Mouse (Mus musculus) left cerebral cortex, postnatal 14 days (tissue): ENCODE data around the gene Tcp10c. TPM values are rescaled to one million over a fixed set of nuclear protein-coding genes. Genes with fewer than 3 reads are reported as not detected.
"Not testable (repeated sequence)": the region's sequence is repeated elsewhere in the genome, so short reads cannot be mapped to it uniquely, and the experiment has no call there.

Experiments
- DNase-seq, 2 experiments: peaks; one replicate each; pipeline ENCODE4 v3.0.0; 2021 to 2022; ENCODE audit warnings: low spot score in 2 of 2, mixed read lengths in 1 of 2
- intact Hi-C: fragments of 180-260 bp; cut with DNase I; formaldehyde crosslinking; loops from one replicate; pipeline ENCODE4 v1.15.1; 2025
- total RNA-seq, 2 experiments: library from RNA; stranded (reverse); gene quantifications; 2 replicates each; pipeline ENCODE4 v1.2.3; 2021

The Tcp10c gene
- total RNA-seq, 2 experiments from 2014 or later, result not detected

DNA sequence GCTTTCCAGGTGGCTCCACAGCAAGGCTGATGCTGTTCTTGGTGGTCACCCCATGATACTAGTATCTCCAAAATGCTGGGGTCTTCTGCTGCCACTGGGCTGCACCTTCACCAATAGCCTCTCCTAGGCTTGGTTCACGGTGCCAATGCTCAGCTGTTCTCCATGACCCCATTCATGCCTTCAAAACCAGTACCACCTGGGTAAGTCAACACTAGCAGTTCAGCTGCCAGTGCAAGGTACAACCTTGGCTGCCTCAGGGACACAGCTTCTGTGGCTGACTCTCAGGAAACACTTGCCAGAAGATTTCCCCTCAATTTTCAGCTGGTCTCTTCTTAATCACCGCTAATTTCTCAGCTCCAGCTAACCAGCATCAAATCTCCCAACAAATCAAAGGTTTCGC, 24.0 kb downstream of the Tcp10c start:
- intact Hi-C loops, DNase-seq: not testable (repeated sequence)

DNA sequence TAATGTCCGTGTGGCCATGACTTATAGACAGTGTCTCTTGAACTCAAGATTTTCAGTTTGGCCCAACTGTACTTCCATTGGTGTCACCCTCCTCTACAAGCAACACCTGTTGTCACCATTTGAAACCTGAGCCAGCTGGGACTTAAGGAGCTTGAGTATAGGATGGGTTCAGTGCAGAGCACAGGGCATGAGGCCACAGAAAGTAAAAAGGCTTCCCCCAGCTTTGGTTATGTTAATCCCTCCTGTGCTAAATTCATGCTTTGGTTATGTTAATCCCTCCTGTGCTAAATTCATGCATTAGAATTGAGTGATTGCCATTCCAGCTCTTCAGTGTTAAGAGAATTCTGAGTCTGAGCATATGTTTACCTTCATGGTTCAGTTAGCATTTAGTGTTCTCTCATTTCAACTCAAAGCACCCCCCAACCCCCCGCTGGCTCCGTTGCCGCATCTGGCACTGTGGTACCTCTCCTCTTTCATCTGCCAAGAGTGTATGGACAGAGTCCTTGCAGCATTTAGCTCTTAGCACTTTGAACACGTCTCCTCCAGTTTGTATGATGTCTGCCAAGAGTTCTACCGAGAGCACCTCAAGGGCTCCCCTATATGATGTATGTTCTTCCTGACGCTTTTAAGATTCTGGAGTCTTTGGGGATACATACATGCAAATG, 25.7 kb downstream of the Tcp10c start:
- intact Hi-C loops, DNase-seq: not testable (repeated sequence)

DNA sequence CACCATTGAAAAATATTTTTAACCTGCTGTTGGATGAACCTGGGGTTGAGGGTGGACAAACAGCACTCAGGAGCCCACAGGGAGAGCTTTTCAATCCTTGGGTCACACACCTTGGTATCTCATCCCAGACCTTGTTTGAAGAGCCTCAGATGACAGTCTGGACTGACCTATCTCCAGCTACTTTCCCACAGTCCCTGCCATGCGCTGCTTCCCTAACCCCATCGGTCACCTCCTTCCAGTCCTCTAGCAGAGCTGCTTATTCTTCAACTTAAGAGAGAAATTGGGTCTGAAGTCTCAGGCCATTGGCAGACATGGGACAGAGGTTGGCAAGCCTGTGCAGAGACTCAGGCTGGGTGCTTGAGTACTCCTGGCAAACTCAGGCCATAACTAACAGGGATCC, 26.9 kb downstream of the Tcp10c start:
- DNase-seq, intact Hi-C loops: not testable (repeated sequence)

DNA sequence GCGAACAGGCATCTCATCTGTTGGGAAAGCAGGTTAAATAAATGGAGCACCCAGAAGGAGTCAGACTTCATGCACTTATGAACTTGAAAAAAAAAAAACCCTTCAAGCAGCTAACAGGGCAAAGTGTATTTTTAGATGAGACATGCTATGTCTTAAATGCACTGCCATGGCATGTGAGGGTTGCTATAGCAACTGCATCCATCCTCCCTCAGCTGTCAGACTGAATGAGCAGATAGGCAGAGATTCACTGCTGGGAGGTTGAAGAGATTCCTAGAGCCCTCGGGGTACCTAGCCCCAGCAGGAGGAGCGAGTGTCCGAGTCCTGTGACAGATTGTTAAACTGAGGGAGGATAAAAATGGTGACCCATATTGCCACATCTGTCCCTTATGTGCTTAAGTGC, 36.6 kb downstream of the Tcp10c start:
- DNase-seq, intact Hi-C loops: not testable (repeated sequence)

DNA sequence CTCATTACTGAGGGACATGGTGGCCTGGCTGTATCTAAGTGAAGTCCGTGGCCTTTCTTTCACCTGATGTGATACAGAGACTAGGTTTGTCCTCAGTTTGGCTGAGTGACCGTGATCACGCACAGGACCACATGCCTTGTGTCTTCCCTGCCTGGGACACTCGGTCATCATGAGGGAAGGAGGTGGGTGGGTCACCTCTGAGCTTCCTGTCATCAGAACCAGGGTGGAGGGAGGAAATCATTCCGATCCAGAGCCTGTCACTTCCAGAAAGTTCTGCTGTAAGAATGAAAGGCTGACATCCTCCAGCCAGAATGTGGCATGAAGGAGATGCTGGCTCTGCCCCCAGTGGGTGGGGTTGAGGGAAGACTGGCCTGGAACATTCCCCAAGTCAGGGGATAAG, 45.6 kb downstream of the Tcp10c start:
- intact Hi-C loops, DNase-seq: not testable (repeated sequence)

DNA sequence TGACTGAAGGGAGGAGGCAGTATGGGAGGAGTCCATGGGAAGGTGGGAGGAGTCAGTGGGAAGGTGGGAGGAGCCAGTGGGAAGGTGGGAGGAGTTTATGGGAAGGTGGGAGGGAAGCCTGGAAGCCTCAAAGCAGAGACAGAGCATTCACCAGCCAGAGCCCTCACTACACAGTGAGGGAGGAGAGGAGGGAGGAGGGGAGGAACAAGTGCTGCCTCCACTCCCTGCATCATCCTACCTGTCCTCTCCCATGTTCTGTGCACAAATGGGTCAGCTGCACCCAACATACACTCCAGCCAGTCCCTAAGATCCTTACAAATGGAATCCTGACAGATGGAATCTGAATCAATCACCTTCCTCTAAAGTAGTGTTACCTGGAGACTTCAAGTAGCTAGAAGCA, 47.7 kb downstream of the Tcp10c start:
- intact Hi-C loops, DNase-seq: not testable (repeated sequence)

DNA sequence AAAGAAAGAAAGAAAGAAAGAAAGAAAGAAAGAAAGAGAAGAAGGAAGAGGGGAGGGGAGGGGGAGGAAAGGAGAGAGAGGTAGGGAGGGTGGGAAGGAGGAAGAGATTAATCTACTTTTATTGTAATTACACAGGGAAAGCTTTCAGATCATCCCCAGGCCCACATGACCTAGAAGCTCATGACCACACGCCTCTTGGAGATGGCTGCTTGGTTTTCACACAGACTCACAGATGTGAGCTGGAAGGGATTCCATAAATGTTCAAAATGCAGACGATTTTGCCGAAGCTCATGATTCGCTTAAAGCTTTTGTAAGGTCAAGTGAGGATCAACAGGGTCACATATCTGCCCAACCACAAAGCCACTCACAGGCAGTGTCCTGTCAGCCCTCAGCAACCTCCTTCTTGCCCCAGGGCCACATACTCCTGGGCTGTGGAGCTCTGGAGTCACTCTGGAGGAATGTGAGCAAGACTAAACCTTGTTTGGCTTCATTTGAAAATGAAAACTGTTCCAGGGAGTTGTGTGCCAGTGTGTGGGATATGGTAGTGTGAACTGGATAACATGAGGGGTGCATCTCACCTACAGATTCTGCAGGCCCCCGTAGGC, 49.3 kb downstream of the Tcp10c start:
- DNase-seq, intact Hi-C loops: not testable (repeated sequence)

DNA sequence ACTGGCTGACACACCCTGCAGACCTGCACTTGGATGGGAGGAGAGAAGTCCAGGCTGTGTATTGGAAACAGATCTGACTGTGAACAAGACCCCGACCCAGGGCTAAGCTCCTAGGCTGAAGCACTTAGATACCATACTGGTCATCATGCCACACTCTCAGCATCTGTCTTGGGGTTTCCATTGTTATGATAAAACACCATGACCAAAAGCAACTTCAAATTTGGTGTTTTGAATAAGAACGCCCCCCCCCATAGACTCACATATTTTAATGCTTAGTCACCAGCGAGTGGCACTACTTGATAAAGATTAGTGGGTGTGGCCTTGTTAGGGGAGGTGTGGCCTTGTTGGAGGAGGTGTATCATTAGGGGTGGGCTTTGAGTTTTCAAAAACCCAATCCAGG, 51.7 kb downstream of the Tcp10c start:
- intact Hi-C loops, DNase-seq: not testable (repeated sequence)

DNA sequence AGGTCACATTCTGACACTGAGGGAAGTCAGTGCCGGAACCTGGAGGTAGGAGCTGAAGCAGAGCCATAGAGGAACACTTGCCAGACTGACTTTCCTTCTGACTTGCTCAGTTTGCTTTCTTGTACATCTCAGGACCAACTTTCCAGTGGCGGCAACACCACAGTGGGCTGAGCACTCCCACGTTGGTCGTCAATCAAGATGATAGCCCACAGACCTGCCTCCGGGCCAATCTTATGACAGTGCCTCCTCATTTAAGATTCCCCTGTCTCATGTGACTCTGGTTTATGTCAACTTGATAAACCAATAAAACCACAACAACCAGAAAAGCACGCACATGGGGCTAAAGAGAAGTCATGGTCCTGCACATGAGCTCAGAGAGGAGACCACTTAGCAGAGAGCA, 52.3 kb downstream of the Tcp10c start:
- intact Hi-C loops, DNase-seq: not testable (repeated sequence)

DNA sequence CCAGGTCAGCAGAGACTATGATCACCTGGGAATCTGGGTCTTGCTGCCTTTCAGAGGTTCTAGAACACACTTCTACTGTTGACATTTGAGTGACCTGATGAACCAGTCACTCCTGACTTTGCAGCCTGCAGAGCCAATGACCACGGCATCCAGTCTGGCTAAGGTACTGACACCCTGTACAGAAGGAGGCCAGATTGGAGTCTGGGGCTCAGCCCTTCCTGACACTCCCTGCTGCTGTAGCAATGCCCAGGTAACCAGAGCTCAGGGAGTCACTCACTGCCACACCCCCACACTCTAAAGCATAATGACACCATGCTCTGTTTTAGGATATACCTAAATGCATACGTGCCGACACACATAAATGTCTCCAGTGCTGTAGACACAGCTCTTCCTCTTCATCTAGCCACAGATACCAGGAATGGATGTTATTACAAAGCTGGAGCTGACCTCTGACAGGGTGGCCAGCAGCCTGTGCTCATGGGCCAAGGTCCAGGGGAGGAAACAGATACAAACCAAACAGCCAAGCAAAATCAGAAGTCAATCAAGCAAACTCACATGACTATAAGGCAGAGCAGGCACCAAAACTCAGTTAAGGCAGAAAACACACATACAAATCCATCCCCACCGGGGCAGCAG, 53.4 kb downstream of the Tcp10c start:
- intact Hi-C loops, DNase-seq: not testable (repeated sequence)

DNA sequence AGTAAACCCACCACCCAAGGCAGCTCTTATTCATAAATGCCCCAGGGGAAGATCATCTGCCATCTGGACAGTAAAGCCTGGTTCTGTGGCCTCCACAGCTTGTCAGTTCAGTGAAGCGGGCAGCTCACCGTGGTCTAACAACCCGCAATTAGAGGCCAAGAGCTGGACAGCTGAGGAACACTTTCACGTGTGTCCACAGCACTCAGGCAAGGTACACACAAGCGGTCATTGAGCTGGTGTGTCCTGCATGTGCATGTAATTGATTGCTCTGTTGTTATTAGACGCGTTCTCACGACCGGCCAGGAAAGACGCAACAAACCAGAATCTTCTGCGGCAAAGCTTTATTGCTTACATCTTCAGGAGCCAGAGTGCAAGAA, 53.9 kb downstream of the Tcp10c start:
- intact Hi-C loops, DNase-seq: not testable (repeated sequence)

DNA sequence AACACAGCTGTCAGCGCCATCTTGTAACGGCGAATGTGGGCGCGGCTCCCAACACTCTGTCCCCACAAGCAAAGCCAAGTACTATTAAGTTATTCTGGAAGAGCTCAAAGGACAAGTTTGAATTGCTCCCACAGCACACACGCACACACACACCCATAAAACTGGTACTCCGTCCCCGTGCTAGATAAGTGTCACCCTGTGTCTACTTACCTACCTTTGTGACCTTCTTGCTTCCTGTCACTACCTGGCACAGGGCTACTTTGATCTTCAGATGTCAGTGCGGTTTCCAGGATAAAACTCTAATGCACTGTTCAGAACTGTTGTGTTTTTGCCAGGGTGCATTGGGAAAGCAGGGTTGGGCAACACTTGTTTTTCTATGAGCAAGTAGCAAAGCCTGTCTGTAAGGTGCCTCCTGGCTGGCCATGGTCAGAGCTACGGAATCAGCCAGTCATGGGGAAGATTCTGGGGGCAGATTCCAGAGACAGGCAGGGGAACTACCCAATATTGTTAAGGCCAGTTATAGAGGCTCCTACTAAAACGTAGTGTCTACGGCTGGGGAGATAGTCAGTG, 66.7 kb downstream of the Tcp10c start:
- DNase-seq, result not testable (repeated sequence)

DNA sequence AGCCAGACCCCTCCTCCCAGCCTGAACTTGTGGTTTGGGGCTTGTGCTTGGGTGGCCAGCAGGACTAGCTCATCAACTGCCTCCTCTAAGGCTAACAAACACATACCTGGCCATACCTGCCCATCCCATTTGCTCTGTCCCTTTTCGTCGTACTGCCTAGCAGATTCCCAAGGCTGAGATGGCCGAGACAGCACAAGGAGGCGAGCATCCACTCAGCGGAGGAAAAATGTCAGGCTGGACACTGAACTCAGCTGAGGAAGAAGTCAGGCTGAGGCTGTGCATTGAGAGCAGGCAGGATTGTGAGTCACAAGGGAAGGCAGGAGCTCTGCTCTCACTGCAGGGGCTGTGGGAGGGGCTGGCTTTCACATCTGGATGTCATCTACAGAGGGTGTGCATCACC, 68.3 kb downstream of the Tcp10c start:
- DNase-seq, intact Hi-C loops: not testable (repeated sequence)

More for the DNA sequence above, 66.7 kb downstream of the Tcp10c start:
- intact Hi-C loops, result not testable (repeated sequence)

DNA sequence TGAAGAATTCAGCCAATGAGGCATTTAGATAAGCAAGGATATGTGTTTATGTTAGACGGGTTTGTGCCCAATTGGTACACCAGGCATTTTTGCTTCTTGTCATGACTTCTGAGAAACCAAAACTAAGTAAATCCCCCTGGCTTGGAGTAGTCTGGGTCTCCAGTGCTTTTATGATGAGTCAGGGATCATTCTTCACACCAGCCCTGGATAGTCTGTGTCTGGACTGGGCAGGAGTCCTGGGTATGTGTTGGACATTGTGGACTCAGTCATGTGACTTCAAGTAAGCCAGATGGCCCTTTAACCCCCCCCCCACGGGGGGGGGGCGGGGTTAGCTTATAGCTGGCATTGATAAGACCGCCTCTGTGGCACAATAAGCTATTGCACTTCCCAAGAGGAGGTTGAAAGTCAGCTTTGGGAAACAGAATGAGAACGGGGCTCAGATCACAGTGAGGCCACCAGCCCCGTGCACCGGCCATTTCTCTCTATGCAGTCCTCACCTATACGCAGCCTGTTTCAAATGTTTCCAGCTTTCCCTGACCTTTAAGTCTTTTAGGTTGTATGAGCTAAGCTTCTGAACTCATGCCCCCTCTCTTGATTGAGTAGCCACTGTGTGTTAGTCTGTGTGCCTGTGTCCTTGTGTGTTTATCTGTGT, 69.1 kb downstream of the Tcp10c start:
- intact Hi-C loops, DNase-seq: not testable (repeated sequence)

DNA sequence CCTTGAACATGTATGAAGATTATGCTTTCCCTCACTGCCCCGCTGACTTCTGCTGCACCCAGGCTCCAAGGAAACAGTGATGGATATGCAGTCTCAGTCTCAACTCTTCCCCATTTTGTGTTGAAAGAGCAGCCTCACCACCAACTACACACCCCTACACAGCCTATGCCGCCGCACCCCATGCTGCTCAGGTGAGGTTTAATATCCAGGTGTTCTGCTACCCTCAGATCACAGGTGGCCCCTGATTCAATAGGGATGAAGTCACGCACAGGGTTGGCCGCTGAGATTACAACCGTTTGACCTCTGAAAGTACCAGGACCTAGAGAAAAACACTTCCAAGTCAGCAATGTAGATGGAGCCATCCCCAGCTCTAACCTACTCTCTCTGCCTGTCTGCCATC, 69.9 kb downstream of the Tcp10c start:
- intact Hi-C loops, result not testable (repeated sequence)

DNA sequence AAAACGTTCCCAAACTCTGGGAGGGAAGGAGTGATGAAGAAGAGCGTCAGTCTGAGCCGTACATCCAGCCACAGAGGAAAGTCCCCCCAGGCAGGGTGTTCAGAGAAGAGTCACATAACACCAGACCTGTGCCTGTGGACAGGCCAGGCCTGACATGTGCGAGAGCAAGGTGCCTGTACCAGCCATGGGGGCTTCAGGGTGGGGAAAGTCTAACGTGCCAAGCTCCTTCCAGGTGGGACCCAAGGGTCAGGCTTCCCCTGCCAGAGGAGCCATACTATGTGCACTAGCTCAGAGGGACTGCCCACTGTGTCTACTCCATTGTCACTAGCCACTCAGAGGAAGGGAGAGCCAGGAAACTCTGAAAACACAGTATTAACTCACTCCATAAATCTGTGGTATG, 71.3 kb downstream of the Tcp10c start:
- DNase-seq, intact Hi-C loops: not testable (repeated sequence)

More for the DNA sequence above, 69.9 kb downstream of the Tcp10c start:
- not testable (repeated sequence) for DNase-seq

DNA sequence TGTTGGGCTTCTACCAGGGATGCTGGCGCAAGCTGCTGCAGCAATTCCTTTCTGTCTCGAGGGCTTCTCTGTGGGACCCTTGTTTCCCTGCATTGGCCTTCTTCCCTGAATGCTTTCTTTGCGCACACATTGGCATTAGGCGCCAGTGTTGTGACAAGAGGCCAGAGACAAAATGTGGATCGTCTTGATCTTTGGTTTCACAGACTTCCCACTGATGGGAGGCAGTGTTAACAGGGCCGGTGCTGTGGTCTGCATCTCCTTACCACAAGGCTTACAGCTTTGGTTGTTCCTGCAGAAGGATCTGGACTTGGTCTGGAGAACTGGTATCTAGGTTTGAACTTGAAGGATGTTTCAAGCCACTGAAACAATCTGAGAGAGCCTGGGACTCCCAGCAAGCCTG, 72.1 kb downstream of the Tcp10c start:
- DNase-seq, intact Hi-C loops: not testable (repeated sequence)
